Mouse (Mus musculus) forebrain, embryonic 13.5 days (tissue): ENCODE data around the gene Pde3a. TPM values are rescaled to one million over a fixed set of nuclear protein-coding genes. Genes with fewer than 3 reads are reported as not detected.

Source experiments
- ATAC-seq: fragments of 200-750 bp; cut with Nextera tagmentation; 2 replicates; pipeline ENCODE4 v1.8.0; 2017
- H3K27ac ChIP-seq: fragments of 300-500 bp; sonication (generic); 2 replicates; pipeline ENCODE4 v1.5.1; 2015; ENCODE audit warnings: inconsistent platforms, mild to moderate bottlenecking, moderate library complexity
- H3K27me3 ChIP-seq: fragments of 300-500 bp; sonication (generic); 2 replicates; pipeline ENCODE4 v1.6.1; 2015; ENCODE audit warnings: mild to moderate bottlenecking, inconsistent platforms
- H3K36me3 ChIP-seq: fragments of 300-500 bp; sonication (generic); 2 replicates; pipeline ENCODE4 v1.6.1; 2015; ENCODE audit warnings: mild to moderate bottlenecking, inconsistent platforms; ENCODE audit not compliant: poor library complexity, severe bottlenecking
- H3K4me1 ChIP-seq: fragments of 300-500 bp; sonication (generic); 2 replicates; pipeline ENCODE4 v1.6.1; 2015; ENCODE audit warnings: inconsistent platforms
- H3K4me2 ChIP-seq: fragments of 300-500 bp; sonication (generic); 2 replicates; pipeline ENCODE4 v1.6.1; 2015; ENCODE audit warnings: inconsistent platforms, mild to moderate bottlenecking, moderate library complexity
- H3K4me3 ChIP-seq: fragments of 300-500 bp; sonication (generic); 2 replicates; pipeline ENCODE4 v1.5.1; 2015; ENCODE audit warnings: mild to moderate bottlenecking, inconsistent platforms
- H3K9ac ChIP-seq: fragments of 300-500 bp; sonication (generic); 2 replicates; pipeline ENCODE4 v1.6.1; 2015; ENCODE audit warnings: mild to moderate bottlenecking, inconsistent platforms
- H3K9me3 ChIP-seq: fragments of 300-500 bp; sonication (generic); replicated peaks from 2 replicates; pipeline ENCODE4 v1.6.1; 2016; ENCODE audit warnings: inconsistent platforms
- WGBS: fragments of 180-500 bp; shearing (Covaris S2); methylation state at CpG from one replicate; pipeline ENCODE4 v1.1.7; 2015; 5-methylcytosine and 5-hydroxymethylcytosine counted together
- polyA plus RNA-seq: library from polyadenylated mRNA; unstranded; fragments of >200 nt; fragmentation: Nextera tagmentation; extraction: Ambion mirVana; gene quantifications from 2 replicates; pipeline ENCODE4 v1.2.1, GENCODE M21; 2015

Gene Pde3a
- polyA plus RNA-seq, 1 experiment from 2014 or later: 0.84 TPM

DNA sequence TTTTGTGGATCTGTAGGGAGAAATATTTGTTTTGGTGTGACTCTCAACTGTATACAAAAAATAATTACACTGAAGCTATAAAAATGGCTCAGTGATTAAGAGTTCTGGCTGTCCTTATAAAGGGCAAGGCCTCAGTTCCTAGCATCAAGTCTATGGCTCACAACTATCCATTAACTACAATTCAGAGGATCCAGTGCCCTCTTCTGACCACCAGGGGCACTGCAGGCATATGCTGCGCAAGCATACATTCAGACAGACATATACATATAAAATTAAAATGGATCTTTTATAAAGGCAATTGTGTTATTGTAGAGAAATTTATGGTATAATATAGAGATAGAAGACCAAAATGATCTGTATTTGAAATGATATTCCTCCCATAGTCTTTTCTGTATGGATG is 181.1 kb downstream of the Pde3a start:
- no peak overlapping the region for H3K4me2 ChIP-seq
- H3K9me3 ChIP-seq: no peaks in the 10 kb centered on the region
- H3K27ac ChIP-seq: no peak overlapping the region
- no peak for ATAC-seq
- H3K9ac ChIP-seq: no peak overlapping the region
- peaks cover 11% of the 10 kb centered on the region for H3K4me1 ChIP-seq
- no peaks in the 10 kb centered on the region for H3K27me3 ChIP-seq
- no peak overlapping the region for H3K4me3 ChIP-seq
- H3K36me3 ChIP-seq: no peaks in the 10 kb centered on the region
- WGBS: 94% methylated on average over 1 of the region's 1 CpGs

DNA sequence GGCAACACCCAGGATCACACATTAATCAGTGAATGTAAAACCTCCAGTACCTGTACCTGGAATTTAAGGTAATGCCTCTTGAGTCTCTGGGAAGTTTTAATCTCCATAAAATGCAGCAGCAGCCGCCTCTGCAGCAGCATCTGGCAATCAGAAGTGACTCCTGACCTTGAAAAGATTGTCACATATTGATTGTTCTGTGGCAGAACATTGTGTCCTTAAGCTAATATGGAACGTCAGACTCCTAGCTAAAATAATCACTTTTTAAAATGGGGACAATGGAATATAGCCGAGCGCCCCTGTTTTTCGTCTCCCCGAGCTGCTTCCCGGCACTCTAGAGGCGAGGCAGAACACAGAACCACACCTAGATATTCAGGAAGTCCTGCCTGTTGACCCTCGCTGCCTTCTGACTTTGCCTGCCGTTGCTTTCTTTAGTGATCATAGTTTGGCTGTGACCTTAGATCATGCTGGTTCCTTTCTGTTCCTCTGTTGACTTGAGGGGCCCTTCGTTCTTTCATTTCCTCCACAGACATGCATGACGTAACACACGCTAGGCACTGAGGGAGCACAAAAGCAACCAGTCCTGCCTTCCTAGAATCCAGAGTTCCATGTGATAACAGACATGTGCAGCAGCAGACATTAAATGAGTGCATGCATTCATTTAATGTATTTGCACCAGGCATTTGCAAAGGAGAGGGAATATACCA is 183.4 kb downstream of the Pde3a start:
- WGBS: 93% methylated on average over 13 of the region's 13 CpGs
- Histone ChIP-seq H3K4me1 (peaks cover 17% of the 10 kb centered on the region), H3K27me3 (no peaks in the 10 kb centered on the region), H3K4me3 (no peak overlapping the region), H3K27ac (no peak overlapping the region), H3K9ac (no peak overlapping the region), H3K36me3 (no peaks in the 10 kb centered on the region), H3K4me2 (no peak overlapping the region), H3K9me3 (no peaks in the 10 kb centered on the region)
- ATAC-seq: no peak

- Histone ChIP-seq H3K4me3 (no peak overlapping the region), H3K9me3 (no peaks in the 10 kb centered on the region), H3K36me3 (no peaks in the 10 kb centered on the region), H3K4me1 (peaks cover 17% of the 10 kb centered on the region), H3K4me2 (0 out of 2 replicates have a peak overlapping the region, but pooled peaks have one; percentile 12), H3K9ac (no peak overlapping the region), H3K27ac (peak overlapping the region; percentile 81), H3K27me3 (no peaks in the 10 kb centered on the region)
- WGBS: 33% methylated on average over 10 of the region's 10 CpGs
- ATAC-seq: peak; percentile 87
These were observed 185.1 kb downstream of the Pde3a start for GRCm38 (mm10) chr6:141433917-141434756.

DNA sequence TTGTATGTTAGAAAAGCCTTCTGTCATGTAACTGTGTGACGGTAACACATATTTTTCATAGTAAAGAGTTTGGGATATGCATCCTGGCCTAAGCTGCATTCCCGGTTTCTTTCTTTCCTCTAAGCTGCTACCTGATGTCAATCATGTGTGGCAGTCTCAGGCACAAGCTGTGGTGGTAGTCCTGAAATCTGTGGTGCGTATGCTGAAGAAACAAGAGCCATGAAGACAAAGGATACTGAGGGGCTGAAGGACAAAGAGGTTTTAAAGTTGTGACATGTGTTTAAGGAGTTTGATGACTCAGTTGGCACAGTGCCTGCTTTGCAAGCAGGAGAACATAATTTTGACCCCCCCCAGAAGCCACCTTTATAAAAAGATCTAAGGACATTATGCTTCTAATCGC is 186.1 kb downstream of the Pde3a start:
- H3K27ac ChIP-seq: peak overlapping the region; percentile 81
- peaks cover 17% of the 10 kb centered on the region for H3K4me1 ChIP-seq
- no peak overlapping the region for H3K9ac ChIP-seq
- H3K4me3 ChIP-seq: no peak overlapping the region
- H3K9me3 ChIP-seq: no peaks in the 10 kb centered on the region
- no peaks in the 10 kb centered on the region for H3K36me3 ChIP-seq
- H3K4me2 ChIP-seq: no peak overlapping the region
- H3K27me3 ChIP-seq: no peaks in the 10 kb centered on the region
- ATAC-seq: peak; percentile 36; the same call in 1 of the 2 replicates
- 57% methylated on average over 4 of the region's 4 CpGs for WGBS

- peaks cover 2% of the 10 kb centered on the region; the same call in 1 of the 2 replicates for H3K9me3 ChIP-seq
- no peak overlapping the region for H3K9ac ChIP-seq
- H3K36me3 ChIP-seq: no peaks in the 10 kb centered on the region
- 72% methylated on average over 3 of the region's 3 CpGs for WGBS
- H3K4me3 ChIP-seq: no peak overlapping the region
- no peak overlapping the region for H3K27ac ChIP-seq
- H3K27me3 ChIP-seq: no peaks in the 10 kb centered on the region
- no peak overlapping the region for H3K4me2 ChIP-seq
- peaks cover 8% of the 10 kb centered on the region for H3K4me1 ChIP-seq
- ATAC-seq: no peak
These were observed 190.9 kb downstream of the Pde3a start for GRCm38 (mm10) chr6:141439965-141440364.

- Histone ChIP-seq H3K4me3 (no peak overlapping the region), H3K27me3 (no peaks in the 10 kb centered on the region), H3K36me3 (no peaks in the 10 kb centered on the region), H3K27ac (no peak overlapping the region), H3K9me3 (peaks cover 3% of the 10 kb centered on the region; the same call in 1 of the 2 replicates), H3K9ac (no peak overlapping the region), H3K4me1 (no peaks in the 10 kb centered on the region), H3K4me2 (no peak overlapping the region)
- 11% methylated on average over 3 of the region's 3 CpGs for WGBS
- ATAC-seq: peak; percentile 58; the same call in 1 of the 2 replicates
These were observed 198.5 kb downstream of the Pde3a start for GRCm38 (mm10) chr6:141447547-141447946.

DNA sequence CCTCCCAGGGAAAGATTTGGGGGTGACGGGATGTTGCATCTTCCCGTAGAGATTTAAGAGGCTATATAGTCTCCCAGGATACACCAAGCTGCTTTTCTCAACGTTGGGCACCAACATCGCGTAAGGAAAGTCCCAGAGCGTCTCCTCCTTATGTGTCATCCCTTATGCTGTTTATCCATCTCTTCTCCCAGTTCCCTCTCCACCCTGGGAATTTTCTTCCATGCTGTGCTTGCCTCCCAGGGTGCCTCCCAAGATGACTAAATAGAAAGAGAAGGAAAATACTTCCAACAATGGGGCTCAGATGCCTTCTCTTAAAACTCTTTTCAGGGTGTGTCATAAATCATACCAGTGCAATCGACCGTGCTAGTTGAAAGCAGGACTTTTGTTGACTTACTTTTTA is 199.8 kb downstream of the Pde3a start:
- no peak for ATAC-seq
- peaks cover 3% of the 10 kb centered on the region; the same call in 1 of the 2 replicates for H3K9me3 ChIP-seq
- no peaks in the 10 kb centered on the region for H3K4me1 ChIP-seq
- WGBS: 81% methylated on average over 8 of the region's 8 CpGs
- no peaks in the 10 kb centered on the region for H3K27me3 ChIP-seq
- H3K9ac ChIP-seq: no peak overlapping the region
- no peaks in the 10 kb centered on the region for H3K36me3 ChIP-seq
- no peak overlapping the region for H3K27ac ChIP-seq
- no peak overlapping the region for H3K4me2 ChIP-seq
- no peak overlapping the region for H3K4me3 ChIP-seq

GRCm38 (mm10) chr6:141455335-141455734 is 206.3 kb downstream of the Pde3a start:
- no peak overlapping the region for H3K27ac ChIP-seq
- H3K27me3 ChIP-seq: no peaks in the 10 kb centered on the region
- WGBS: 82% methylated on average over 5 of the region's 5 CpGs
- no peak overlapping the region for H3K4me3 ChIP-seq
- no peaks in the 10 kb centered on the region for H3K9me3 ChIP-seq
- ATAC-seq: no peak
- no peaks in the 10 kb centered on the region for H3K36me3 ChIP-seq
- no peak overlapping the region for H3K9ac ChIP-seq
- no peaks in the 10 kb centered on the region for H3K4me1 ChIP-seq
- no peak overlapping the region for H3K4me2 ChIP-seq

DNA sequence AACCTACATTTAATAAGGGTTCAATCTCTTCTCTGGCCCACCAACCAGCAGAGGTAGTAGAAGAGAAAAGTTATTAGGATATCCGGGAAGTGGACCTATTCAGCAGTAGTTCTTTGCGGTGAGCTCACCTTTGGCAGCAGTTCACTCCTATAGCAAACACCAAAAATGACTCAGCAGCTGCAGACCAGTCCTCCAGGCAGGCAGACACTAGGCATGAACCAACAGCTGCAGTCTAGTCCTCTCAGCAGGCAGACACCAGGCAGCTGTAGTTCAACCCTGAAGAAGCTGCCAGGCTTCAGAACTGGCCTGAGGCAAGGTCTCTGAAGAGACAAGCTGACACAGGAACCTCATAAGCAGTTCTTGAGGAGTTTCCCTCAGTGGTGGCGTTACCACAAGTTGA is 207.5 kb downstream of the Pde3a start:
- ATAC-seq: no peak
- Histone ChIP-seq H3K36me3 (no peaks in the 10 kb centered on the region), H3K4me1 (no peaks in the 10 kb centered on the region), H3K4me3 (no peak overlapping the region), H3K27me3 (no peaks in the 10 kb centered on the region), H3K4me2 (no peak overlapping the region), H3K27ac (no peak overlapping the region), H3K9ac (no peak overlapping the region), H3K9me3 (no peaks in the 10 kb centered on the region)
- 87% methylated on average over 3 of the region's 3 CpGs for WGBS

DNA sequence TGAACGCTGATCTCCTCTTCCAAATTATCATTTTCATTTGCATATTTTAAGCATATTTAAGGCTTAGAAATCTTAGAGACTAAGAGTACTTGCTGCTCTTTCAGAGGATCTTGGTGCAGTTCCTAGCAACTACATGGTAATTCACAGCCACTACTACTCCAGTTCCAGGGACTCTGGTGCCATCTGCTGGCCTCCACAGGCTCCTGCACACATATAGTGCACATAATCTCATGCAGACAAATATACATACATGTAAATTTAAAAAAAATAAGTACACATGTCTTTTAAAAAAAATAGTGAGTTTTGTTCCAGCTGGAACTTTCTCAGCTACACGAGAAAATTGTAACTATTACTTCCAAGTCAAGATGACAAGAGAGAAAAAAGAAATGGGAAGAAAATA is 221.2 kb downstream of the Pde3a start:
- H3K9ac ChIP-seq: no peak overlapping the region
- ATAC-seq: no peak
- no peaks in the 10 kb centered on the region for H3K9me3 ChIP-seq
- 87% methylated on average over 2 of the region's 2 CpGs for WGBS
- H3K4me2 ChIP-seq: no peak overlapping the region
- no peaks in the 10 kb centered on the region for H3K36me3 ChIP-seq
- H3K4me1 ChIP-seq: no peaks in the 10 kb centered on the region
- H3K27me3 ChIP-seq: no peaks in the 10 kb centered on the region
- H3K4me3 ChIP-seq: no peak overlapping the region
- no peak overlapping the region for H3K27ac ChIP-seq

DNA sequence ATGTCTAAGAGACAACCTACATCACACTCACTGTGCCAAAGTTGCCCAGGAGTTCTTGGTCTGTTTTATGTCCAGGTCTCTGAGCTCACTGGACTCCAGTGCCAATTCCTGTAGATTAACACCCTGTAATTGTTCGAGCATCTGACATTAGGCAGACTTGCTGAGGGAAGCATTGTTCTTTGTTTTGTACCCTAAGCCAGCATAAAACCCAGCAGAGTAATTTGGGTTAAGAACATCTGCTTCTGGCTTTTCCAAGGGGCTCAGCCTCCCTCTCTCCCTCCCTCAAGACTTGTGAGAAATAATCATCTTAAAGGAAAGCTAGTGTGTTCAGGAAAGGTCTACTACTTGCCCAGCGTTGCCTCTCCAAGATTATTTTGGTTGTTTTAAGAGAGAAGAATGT is 225.2 kb downstream of the Pde3a start:
- H3K27me3 ChIP-seq: no peaks in the 10 kb centered on the region
- 55% methylated on average over 2 of the region's 2 CpGs for WGBS
- H3K9me3 ChIP-seq: no peaks in the 10 kb centered on the region
- H3K4me3 ChIP-seq: no peak overlapping the region
- no peak for ATAC-seq
- no peak overlapping the region for H3K4me2 ChIP-seq
- H3K27ac ChIP-seq: no peak overlapping the region
- H3K4me1 ChIP-seq: no peaks in the 10 kb centered on the region
- H3K36me3 ChIP-seq: no peaks in the 10 kb centered on the region
- no peak overlapping the region for H3K9ac ChIP-seq

DNA sequence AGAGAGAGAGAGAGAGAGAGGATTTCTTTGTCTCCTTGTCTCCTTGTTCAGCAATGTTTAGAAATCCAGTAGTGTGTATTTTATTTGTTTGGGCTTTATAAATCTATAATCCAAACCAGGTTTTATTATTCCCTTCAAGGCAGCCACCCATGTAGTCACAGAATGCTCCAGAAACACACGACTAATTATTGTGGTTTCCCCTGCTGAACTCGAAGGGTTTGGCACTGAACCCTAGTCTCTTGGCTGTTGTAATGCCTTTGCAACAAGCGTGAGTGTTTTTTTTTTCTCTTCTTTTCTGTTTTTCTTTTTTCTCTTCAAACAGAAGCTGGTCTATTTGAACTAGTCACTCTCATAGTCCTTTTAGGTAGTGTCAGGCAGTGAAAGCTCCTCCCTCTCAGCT is 225.6 kb downstream of the Pde3a start:
- ATAC-seq: no peak

More for the DNA sequence above, 225.6 kb downstream of the Pde3a start:
- H3K27me3 ChIP-seq: no peaks in the 10 kb centered on the region
- H3K4me3 ChIP-seq: no peak overlapping the region
- H3K4me2 ChIP-seq: no peak overlapping the region
- H3K4me1 ChIP-seq: no peaks in the 10 kb centered on the region
- WGBS: 25% methylated on average over 3 of the region's 3 CpGs
- no peak overlapping the region for H3K9ac ChIP-seq
- H3K36me3 ChIP-seq: no peaks in the 10 kb centered on the region
- H3K27ac ChIP-seq: no peak overlapping the region
- H3K9me3 ChIP-seq: no peaks in the 10 kb centered on the region
